Mouse (Mus musculus) E14TG2a.4 (cell line): ENCODE results near the gene Ttc12.

Experiments
- H3K27me3 ChIP-seq: 2 replicates; pipeline ENCODE4 v1.6.1; 2014; ENCODE audit warnings: low read length, control low read depth; ENCODE audit not compliant: insufficient read depth
- H3K36me3 ChIP-seq: 2 replicates; pipeline ENCODE4 v1.6.1; 2014; ENCODE audit warnings: low read length, control low read depth; ENCODE audit not compliant: insufficient read depth
- H3K4me1 ChIP-seq: replicated peaks from 2 replicates; pipeline ENCODE4 v1.6.1; 2014; ENCODE audit warnings: low read depth, low read length, control low read depth
- H3K4me3 ChIP-seq: replicated peaks from 2 replicates; pipeline ENCODE4 v1.5.1; 2014; ENCODE audit warnings: mild to moderate bottlenecking, low read length
- H3K9me3 ChIP-seq: 2 replicates; pipeline ENCODE4 v1.6.1; 2014; ENCODE audit warnings: low read length, control low read depth
- CTCF ChIP-seq: conservative IDR thresholded peaks from 2 replicates; pipeline ENCODE4 v1.5.1; 2014; ENCODE audit warnings: low read length
- NANOG ChIP-seq: IDR thresholded peaks from 2 replicates; pipeline ENCODE4 v1.6.1; 2014; ENCODE audit warnings: borderline replicate concordance, low read length, mixed read lengths
- POU5F1 ChIP-seq: IDR thresholded peaks from 2 replicates; pipeline ENCODE4 v1.6.1; 2014; ENCODE audit warnings: low read length, borderline replicate concordance

The Ttc12 gene

DNA sequence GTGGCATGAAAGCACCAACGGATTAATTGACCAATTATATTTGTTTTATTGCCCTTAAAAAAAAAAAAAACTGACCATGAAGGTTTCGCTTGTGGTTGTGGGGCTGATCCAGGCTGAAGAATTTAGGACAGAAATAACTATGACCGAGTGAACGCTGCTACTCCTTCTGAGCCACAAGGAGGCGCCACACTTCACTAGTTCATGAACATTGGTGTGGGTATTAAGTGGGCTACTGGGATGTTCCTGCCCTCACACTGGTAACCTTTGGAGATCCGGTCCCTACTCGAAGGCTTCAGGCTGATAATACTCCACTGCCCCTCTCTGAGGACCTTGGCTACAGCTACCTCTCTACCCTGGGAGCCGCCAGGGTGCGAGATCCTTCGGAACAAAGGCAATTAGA, 42.9 kb upstream of the Ttc12 start:
- H3K4me1 ChIP-seq, result peaks cover 48% of the 10 kb centered on the region
- peaks cover 3% of the 10 kb centered on the region; the same call in 1 of the 2 replicates for H3K36me3 ChIP-seq
- H3K4me3 ChIP-seq, result no peak overlapping the region
- peaks cover 7% of the 10 kb centered on the region for H3K9me3 ChIP-seq
- peak; percentile 82 for TF ChIP-seq CTCF
- no peak for TF ChIP-seq NANOG
- H3K27me3 ChIP-seq, result no peaks in the 10 kb centered on the region

DNA sequence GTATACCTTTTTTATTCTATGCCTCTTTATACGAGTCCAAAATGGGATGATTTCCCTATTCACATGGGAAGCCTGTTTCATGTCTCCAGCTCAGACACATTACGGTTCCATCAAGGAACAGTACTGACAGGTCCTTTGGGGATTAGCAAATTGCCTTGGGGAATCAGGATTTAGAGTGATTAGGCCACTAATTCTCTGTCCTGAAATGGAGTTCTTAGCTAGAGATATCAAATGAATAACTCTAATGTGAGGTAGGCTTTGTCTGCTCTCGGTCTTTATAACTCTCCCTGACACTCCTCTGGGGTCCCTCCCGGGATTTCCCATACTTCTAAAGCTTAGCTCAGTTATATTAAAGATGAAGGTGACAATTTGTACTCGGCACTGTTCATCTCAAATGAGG, 42.0 kb upstream of the Ttc12 start:
- H3K4me3 ChIP-seq, result no peak overlapping the region
- H3K4me1 ChIP-seq, result peaks cover 41% of the 10 kb centered on the region
- TF ChIP-seq CTCF (no peak), NANOG (no peak), POU5F1 (no peak)
- H3K36me3 ChIP-seq, result peaks cover 6% of the 10 kb centered on the region; the same call in 1 of the 2 replicates
- peaks cover 7% of the 10 kb centered on the region for H3K9me3 ChIP-seq
- no peaks in the 10 kb centered on the region for H3K27me3 ChIP-seq

DNA sequence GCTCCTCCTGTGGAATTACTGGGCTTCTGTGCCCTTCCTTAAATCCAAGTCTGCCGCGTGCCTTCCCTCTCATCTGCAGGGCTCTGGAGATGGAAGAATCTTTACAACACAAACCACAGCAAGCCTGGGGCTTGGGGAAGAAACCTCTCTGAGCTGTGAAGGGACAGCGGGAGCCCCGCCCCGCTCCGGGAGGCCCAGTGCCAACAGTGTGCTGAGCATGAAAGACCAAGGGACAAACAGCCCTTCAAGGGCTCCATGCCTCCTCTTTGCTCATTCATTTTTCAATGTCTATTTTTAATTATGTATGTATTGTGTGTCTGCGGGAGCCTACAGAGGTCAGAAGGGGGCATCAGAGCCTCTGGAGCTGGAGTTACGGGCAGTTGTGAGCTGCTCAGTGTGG, 41.3 kb upstream of the Ttc12 start:
- H3K4me3 ChIP-seq, result no peak overlapping the region
- H3K4me1 ChIP-seq, result peaks cover 38% of the 10 kb centered on the region
- peaks cover 8% of the 10 kb centered on the region; the same call in 1 of the 2 replicates for H3K36me3 ChIP-seq
- H3K9me3 ChIP-seq, result peaks cover 7% of the 10 kb centered on the region
- no peaks in the 10 kb centered on the region for H3K27me3 ChIP-seq
- no peak for TF ChIP-seq POU5F1
- no peak for TF ChIP-seq CTCF
- no peak for TF ChIP-seq NANOG

DNA sequence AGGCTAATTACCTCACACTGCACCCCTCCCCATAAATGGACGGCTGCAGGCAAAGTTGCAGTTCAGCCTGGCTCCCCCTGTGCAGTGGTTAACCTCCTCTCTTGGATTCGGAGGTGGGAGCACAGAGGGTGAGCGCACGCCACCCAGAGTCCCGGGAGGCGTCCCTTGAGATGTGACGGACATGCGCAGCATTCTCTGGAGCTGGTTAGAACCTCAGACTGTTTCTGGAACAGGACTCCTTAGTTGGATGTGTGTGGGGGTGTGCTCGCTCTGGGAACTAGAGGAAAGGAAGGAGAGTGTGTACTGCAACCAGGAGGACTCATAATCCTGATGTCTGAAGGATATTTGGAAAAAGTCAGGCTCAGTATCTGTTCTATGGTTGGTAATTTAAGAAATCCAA, 38.7 kb upstream of the Ttc12 start:
- H3K4me3 ChIP-seq, result no peak overlapping the region
- no peak for TF ChIP-seq POU5F1
- TF ChIP-seq CTCF, result no peak
- TF ChIP-seq NANOG, result no peak
- H3K27me3 ChIP-seq, result no peaks in the 10 kb centered on the region
- peaks cover 17% of the 10 kb centered on the region for H3K4me1 ChIP-seq
- H3K9me3 ChIP-seq, result no peaks in the 10 kb centered on the region
- H3K36me3 ChIP-seq, result peaks cover 10% of the 10 kb centered on the region

DNA sequence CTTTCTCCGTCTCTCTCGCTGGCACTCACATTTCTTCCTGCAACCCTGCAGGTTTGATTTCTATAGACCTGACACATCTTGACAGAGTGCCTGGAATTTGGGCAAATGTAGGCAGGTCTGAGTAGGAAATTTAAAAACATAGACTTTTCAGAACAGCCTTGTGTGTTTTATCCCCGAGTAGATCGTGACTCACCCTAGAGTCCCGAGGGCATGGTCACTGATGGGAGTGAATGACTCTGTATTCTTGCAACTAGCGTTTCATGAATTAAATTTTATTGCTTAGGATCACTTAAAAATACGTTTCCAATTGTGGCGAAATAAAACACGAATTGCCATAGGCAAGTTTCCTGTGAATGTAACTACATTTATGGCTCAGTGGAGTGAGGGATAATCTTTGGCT, 37.9 kb upstream of the Ttc12 start:
- TF ChIP-seq POU5F1 (no peak), NANOG (no peak), CTCF (no peak)
- Histone ChIP-seq H3K9me3 (no peaks in the 10 kb centered on the region), H3K4me3 (no peak overlapping the region), H3K27me3 (no peaks in the 10 kb centered on the region), H3K36me3 (peaks cover 19% of the 10 kb centered on the region), H3K4me1 (peaks cover 9% of the 10 kb centered on the region)

DNA sequence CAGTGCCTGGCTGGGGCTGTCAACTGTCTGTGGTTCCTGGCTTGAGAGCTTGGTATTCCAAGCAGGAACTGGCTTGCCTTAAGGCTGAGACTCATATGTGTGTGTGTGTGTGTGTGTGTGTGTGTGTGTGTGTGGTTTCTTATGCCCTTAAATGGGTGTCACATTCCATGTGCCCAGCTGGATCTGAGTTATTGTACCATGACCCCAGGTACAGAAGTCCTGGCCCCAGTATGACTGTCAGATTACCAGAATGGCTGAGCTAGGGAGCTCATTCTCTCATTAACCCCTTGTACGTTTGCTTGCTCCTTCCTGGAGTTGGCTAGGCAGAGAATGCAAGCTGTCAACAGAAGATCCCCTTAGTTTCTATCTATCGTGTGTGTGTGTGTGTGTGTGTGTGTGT, 28.3 kb upstream of the Ttc12 start:
- Histone ChIP-seq H3K36me3 (peaks cover 20% of the 10 kb centered on the region), H3K9me3 (no peaks in the 10 kb centered on the region), H3K4me1 (peaks cover 12% of the 10 kb centered on the region), H3K4me3 (no peak overlapping the region), H3K27me3 (no peaks in the 10 kb centered on the region)
- TF ChIP-seq POU5F1 (no peak), CTCF (no peak), NANOG (no peak)

DNA sequence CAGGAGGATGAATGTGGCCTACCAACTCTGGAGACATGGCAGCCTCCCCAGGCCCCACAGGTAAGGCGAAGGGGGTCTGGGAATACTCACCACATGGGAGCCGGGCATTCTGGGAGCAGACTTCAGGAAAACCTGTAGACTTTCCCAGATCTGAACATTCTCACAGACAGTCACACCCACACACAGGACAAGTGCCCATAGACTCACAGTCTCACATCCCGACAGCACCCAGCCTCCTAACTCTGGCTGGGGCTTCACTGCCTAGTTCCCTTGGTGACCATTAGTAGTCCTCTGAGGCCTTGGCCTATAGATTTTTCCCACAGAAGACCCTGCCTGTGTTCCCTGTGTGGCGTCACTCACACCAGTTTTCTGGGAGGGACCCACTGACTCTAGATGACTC, 24.6 kb upstream of the Ttc12 start:
- Histone ChIP-seq H3K36me3 (peaks cover 33% of the 10 kb centered on the region), H3K27me3 (no peaks in the 10 kb centered on the region), H3K4me1 (no peaks in the 10 kb centered on the region), H3K9me3 (peaks cover 7% of the 10 kb centered on the region; the same call in 1 of the 2 replicates), H3K4me3 (no peak overlapping the region)
- TF ChIP-seq NANOG (no peak), POU5F1 (no peak), CTCF (no peak)

DNA sequence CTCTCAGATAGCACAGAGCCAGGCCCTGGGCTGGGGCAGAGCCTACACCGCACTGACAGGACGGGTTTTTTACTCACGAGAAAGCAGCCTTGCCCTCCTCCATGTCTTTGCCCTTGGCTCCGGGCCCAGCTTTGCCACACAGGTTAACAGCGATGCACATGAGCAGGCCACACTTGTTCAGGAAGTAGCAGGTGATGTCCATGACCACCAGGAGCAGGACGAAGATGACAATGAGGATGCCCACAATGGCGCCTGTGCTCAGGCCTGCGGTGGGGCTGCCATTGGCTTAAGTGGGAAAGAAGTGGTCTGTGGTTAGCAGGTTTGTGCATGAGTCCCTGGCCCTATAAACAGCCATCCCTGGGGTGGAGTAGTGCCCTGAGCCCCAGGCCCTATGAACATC, 23.6 kb upstream of the Ttc12 start:
- Histone ChIP-seq H3K36me3 (peaks cover 31% of the 10 kb centered on the region), H3K27me3 (no peaks in the 10 kb centered on the region), H3K9me3 (peaks cover 7% of the 10 kb centered on the region; the same call in 1 of the 2 replicates), H3K4me1 (no peaks in the 10 kb centered on the region), H3K4me3 (no peak overlapping the region)
- no peak for TF ChIP-seq POU5F1
- no peak for TF ChIP-seq NANOG
- TF ChIP-seq CTCF, result no peak

DNA sequence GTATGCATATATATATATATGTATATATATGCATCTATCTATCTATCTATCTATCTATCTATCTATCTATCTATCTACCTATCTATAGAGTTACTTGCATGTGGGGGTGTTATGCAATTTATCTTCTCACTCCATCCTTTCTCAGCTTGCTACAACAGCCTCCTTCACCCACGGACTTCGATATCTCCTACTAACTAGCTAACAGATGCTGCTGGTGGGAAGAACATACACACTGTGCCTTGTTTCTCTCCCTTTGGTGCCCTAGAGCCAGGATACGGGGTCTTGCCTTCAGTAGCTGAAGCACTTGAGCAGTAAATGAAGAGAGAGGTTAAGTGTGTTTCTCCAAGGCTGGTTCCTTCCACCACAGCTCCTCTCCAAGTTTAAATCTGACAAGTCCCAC, 23.1 kb upstream of the Ttc12 start:
- no peaks in the 10 kb centered on the region for H3K4me1 ChIP-seq
- peaks cover 7% of the 10 kb centered on the region; the same call in 1 of the 2 replicates for H3K9me3 ChIP-seq
- H3K36me3 ChIP-seq, result peaks cover 31% of the 10 kb centered on the region
- TF ChIP-seq POU5F1 (no peak), CTCF (no peak), NANOG (no peak)
- H3K4me3 ChIP-seq, result no peak overlapping the region
- no peaks in the 10 kb centered on the region for H3K27me3 ChIP-seq
